Mouse (Mus musculus): ENCODE results near the gene Mvk.

GRCm38 (mm10) chr5:114474741-114475491 lies 30.8 kb downstream of the Mvk start:
- TF ChIP-seq CTCF (IDR thresholded peaks at IDR 0.05; ENCODE audit: control insufficient read depth, insufficient read depth, insufficient replicate concordance, low read depth, low read length) (no peak), POLR2A (IDR thresholded peaks at IDR 0.05; ENCODE audit: control insufficient read depth, low read depth, low read length) (no peak)
